Mouse (Mus musculus): ENCODE measurements around the gene Kirrel3.

- TF ChIP-seq CTCF (IDR thresholded peaks at IDR 0.05; ENCODE audit: insufficient read depth, low read length): no peak
- no peak for TF ChIP-seq POLR2A (IDR thresholded peaks at IDR 0.05; ENCODE audit: borderline replicate concordance, extremely low read depth, low read depth, low read length)
Measured at GRCm38 (mm10) chr9:34740814-34741213, 255.1 kb downstream of the Kirrel3 start.
